Mouse (Mus musculus) ES-E14 (cell line): Measurements from ENCODE around the gene Togaram1.

Experiments
- CHD2 ChIP-seq: IDR thresholded peaks from 2 replicates; pipeline ENCODE4 v1.6.1; 2014; ENCODE audit warnings: mild to moderate bottlenecking, low read depth, low read length, inconsistent platforms
- HCFC1 ChIP-seq: IDR thresholded peaks from 2 replicates; pipeline ENCODE4 v1.6.1; 2012; ENCODE audit warnings: low read length, inconsistent platforms, borderline replicate concordance; ENCODE audit not compliant: insufficient read depth
- MAFK ChIP-seq: IDR thresholded peaks from 2 replicates; pipeline ENCODE4 v1.6.1; 2014; ENCODE audit warnings: mild to moderate bottlenecking, low read depth, low read length, inconsistent platforms; ENCODE audit not compliant: insufficient read depth
- ZNF384 ChIP-seq: IDR thresholded peaks from 2 replicates; pipeline ENCODE4 v1.6.1; 2012; ENCODE audit warnings: low read depth, low read length, inconsistent platforms

DNA sequence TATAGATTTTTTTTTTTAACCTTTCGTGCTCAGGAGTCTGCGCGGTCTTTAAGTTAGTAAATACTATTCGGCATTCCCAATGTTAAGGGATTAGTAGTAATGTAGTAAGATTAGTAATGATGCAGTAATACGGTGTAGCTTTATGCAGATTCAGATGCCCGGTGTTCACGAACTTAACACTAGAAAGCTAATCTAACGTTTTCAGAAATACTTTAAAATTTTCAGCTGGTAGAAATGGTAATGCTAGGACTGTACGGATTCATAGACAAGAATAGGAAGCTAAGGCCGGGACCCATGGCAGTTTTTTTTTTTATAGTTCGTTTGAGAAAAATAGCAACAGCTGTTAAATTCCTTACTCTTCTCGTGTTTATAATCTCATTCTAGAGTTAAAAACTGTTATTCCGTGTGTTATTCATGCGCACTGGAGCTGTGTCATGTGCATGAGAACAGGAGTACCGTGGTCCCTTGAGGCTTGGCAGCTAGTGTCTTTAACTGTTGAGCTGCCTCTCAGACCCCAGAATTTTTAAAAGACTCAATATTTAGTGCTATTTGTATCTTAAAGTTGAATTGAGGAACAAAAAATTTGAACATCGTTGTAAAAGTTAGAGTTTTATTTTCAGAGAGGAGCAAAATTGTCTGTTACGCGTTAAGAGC is 71.4 kb downstream of the Togaram1 start:
- TF ChIP-seq MAFK (no peak), CHD2 (no peak), ZNF384 (no peak), HCFC1 (no peak)
